Mouse (Mus musculus): ENCODE measurements around the gene Lcn12.

- TF ChIP-seq POLR2A (IDR thresholded peaks at IDR 0.05; ENCODE audit: extremely low read depth, insufficient read depth, low read length) (no peak), CTCF (IDR thresholded peaks at IDR 0.05; ENCODE audit: low read depth, low read length) (no peak)
Measured at GRCm38 (mm10) chr2:25477967-25478675, 15.6 kb downstream of the Lcn12 start.

Measured in liver, adult 2 months (tissue).